Mouse (Mus musculus): ENCODE results near the gene Rsbn1l. TPM values are rescaled to one million over a fixed set of nuclear protein-coding genes. Genes with fewer than 3 reads are reported as not detected.
A peak's percentile ranks its signal among the peaks of the same experiment; 100 is the strongest.

The Rsbn1l gene
- total RNA-seq, 1 experiment from 2014 or later = 46.5 TPM

DNA sequence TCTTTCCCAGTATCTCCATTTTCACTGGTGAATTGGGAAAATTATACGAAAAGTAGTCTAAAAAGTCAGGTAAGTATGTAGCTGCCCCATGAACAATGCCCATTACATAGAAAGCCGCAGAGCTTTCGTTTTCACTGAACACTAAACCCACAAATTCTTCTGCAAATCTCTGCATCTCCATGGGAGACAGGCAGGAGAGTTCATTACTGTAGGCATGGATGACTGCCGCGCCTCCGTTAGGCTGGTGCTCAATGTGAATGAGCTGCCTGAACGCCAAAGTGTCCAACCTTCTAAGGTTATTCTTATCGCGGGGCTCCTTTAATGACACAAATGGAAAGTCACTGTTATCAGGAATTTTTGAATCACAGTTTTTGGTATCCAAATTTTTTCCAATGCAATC lies 36.6 kb downstream of the Rsbn1l start:
- ATAC-seq (replicated peaks; ENCODE audit: insufficient number of reproducible peaks, low FRiP score, low TSS enrichment, poor library complexity, severe bottlenecking) = no peak

- ATAC-seq (replicated peaks; ENCODE audit: insufficient number of reproducible peaks, low FRiP score, low TSS enrichment, poor library complexity, severe bottlenecking) = no peak
Observed at GRCm38 (mm10) chr5:20918967-20919366, 37.2 kb downstream of the Rsbn1l start.

GRCm38 (mm10) chr5:20913372-20914275 lies 42.6 kb downstream of the Rsbn1l start:
- peak; percentile 80 for ATAC-seq (replicated peaks; ENCODE audit: insufficient number of reproducible peaks, low FRiP score, low TSS enrichment, poor library complexity, severe bottlenecking)

DNA sequence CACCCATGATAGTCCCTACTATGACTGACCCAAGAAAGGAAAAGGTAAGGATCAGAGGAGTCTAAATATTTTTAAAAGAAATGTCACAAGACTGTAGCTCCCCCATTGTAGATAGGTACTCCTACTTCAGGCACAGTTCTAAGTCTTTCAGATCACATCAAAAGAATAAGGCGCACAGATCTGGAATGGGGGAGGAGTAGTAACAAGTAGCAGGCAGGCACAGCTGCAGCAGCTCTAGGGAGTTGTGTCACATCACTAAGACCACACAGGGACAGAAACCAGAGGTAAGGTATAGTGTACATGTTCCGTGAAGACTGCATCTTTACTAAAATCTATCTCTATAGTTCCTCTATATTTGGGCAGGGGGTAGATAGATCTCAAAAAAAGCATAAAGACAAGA lies 44.5 kb downstream of the Rsbn1l start:
- no peak for ATAC-seq (replicated peaks; ENCODE audit: insufficient number of reproducible peaks, low FRiP score, low TSS enrichment, poor library complexity, severe bottlenecking)

GRCm38 (mm10) chr5:20906191-20906590 lies 50.0 kb downstream of the Rsbn1l start:
- ATAC-seq (replicated peaks; ENCODE audit: insufficient number of reproducible peaks, low FRiP score, low TSS enrichment, poor library complexity, severe bottlenecking) = no peak

GRCm38 (mm10) chr5:20905437-20905836 lies 50.8 kb downstream of the Rsbn1l start:
- ATAC-seq (replicated peaks; ENCODE audit: insufficient number of reproducible peaks, low FRiP score, low TSS enrichment, poor library complexity, severe bottlenecking) = no peak

GRCm38 (mm10) chr5:20904647-20905046 lies 51.6 kb downstream of the Rsbn1l start:
- no peak for ATAC-seq (replicated peaks; ENCODE audit: insufficient number of reproducible peaks, low FRiP score, low TSS enrichment, poor library complexity, severe bottlenecking)

DNA sequence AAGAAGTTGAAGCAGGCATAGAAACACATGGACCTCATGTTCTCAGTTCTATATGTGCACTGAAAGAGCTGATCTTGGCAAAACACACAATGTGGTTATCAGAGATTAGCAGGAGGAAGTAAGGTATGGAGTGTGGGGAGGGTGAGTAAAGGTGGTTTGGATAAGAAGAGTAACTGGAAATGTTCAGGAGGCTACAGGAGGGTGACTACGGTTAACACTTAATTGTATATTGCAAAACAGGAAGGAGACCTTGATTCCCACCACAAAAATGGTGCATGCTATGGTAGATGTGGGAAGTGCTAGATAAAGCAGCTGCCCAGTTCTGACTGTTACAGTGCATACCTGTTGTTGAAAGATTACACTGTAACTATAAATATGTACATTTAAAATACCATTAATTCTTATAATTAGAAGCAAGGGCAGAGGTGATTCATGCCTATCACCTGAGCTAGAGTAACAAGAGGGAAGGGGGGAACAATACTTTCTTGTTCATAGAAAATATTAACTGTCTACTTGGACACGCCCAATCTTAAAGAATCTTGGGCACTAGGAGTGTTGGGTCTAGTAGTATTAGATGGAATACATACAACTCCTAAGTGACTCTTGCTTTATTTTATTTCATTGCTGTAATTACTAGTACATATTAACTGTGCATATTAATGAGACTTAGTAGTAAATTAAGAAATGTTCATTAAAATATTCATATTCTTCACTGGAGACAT lies 58.6 kb downstream of the Rsbn1l start:
- no peak for ATAC-seq (replicated peaks; ENCODE audit: insufficient number of reproducible peaks, low FRiP score, low TSS enrichment, poor library complexity, severe bottlenecking)

DNA sequence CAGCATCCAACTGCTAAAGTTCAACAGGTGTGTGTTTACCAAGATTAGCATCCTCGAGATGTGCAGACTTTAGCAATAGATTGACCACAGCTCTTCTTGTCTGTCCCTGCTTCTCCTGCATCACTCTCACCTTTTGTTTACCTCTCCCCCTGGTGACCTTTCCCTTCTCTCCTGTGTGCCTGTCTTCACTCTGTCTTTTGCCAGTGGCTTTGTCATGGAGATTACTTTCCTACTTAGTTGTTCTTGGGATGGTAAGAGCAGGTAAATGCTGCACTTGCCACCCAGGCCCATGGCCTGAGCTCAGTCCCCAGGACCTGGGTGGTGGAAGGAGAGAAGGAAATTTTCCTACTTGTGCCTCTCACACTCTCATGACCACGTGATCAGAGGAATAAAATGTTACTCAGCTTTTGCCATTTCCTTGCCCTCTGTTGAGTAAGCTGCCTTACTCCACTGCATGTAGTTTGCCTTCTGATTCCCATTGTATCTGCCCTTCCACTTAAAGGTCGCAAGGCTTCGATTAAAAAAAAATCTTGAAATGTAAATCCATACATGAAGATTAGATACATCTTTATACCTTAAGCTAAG lies 72.1 kb downstream of the Rsbn1l start:
- no peak for ATAC-seq (replicated peaks; ENCODE audit: insufficient number of reproducible peaks, low FRiP score, low TSS enrichment, poor library complexity, severe bottlenecking)

- ATAC-seq (replicated peaks; ENCODE audit: insufficient number of reproducible peaks, low FRiP score, low TSS enrichment, poor library complexity, severe bottlenecking) = peak; percentile 90
Observed at GRCm38 (mm10) chr5:20881915-20882800, 74.0 kb downstream of the Rsbn1l start, which contains the start of the genes Phtf2 and Tmem60. Gene Phtf2, minus strand, starts transcription at chr5:20882124. Gene Tmem60, plus strand, starts transcription at chr5:20882191.

GRCm38 (mm10) chr5:20880797-20881775 lies 75.1 kb downstream of the Rsbn1l start:
- ATAC-seq (replicated peaks; ENCODE audit: insufficient number of reproducible peaks, low FRiP score, low TSS enrichment, poor library complexity, severe bottlenecking) = 0 out of 2 replicates have a peak, but pooled peaks have one; percentile 14

- ATAC-seq (replicated peaks; ENCODE audit: insufficient number of reproducible peaks, low FRiP score, low TSS enrichment, poor library complexity, severe bottlenecking) = no peak
Observed at GRCm38 (mm10) chr5:20880386-20880785, 75.8 kb downstream of the Rsbn1l start.

GRCm38 (mm10) chr5:20876934-20877426 lies 79.2 kb downstream of the Rsbn1l start:
- no peak for ATAC-seq (replicated peaks; ENCODE audit: insufficient number of reproducible peaks, low FRiP score, low TSS enrichment, poor library complexity, severe bottlenecking)

DNA sequence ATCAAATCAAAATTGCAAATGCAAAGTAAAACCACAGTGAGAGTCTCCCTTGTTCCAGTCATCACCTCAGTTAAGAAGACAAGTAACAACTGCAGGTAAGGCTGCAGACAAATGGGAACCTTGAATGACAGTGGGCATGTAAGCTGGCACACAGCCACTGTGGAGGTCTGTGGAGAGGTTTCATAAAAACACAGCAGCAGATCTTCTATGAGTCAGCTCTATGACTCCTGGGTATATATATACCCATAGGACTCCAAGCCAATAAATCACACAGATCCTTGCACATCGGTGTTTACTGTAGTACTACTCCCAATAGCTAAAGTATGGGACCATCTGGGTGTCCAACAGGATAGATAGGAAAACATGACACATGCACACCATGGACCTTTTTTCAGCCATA lies 83.1 kb downstream of the Rsbn1l start:
- no peak; the same call in 1 of the 2 replicates for ATAC-seq (replicated peaks; ENCODE audit: insufficient number of reproducible peaks, low FRiP score, low TSS enrichment, poor library complexity, severe bottlenecking)

GRCm38 (mm10) chr5:20865193-20865755 lies 90.9 kb downstream of the Rsbn1l start:
- no peak for ATAC-seq (replicated peaks; ENCODE audit: insufficient number of reproducible peaks, low FRiP score, low TSS enrichment, poor library complexity, severe bottlenecking)

DNA sequence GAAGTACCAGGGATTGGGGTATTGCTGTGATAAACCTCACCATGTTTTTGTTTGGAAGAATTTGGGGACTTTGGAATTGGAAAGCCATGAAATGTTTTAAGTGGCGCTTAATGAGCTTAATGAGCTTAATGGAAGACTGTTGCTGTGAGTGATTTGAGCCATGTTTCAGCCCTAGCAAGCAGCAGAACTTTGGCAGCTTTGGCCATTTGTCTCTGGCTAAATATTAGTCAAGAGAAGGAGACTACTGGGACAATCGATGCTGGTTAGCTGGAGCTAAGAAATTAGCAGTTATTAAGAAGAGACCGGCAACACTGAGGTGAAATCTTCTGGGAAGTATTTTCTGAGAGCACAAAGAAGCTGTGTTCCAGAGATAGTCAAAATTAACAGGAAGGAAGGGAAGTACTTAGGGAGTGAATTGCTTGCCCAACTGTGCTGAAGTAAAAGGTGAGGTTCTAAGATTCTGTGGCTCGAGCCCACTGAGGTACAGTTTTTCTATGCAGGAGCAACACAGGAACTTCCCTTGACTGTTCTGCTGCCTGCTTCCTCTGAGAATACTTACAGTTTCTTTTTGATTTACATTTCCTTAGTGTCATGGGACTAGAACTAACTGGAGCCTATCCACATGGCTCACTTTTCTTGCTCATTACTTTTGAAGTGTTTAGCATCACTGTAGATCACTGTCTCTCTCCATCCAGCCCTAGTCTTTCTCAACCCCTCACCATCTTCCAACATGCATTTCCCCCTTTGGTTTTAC lies 91.8 kb downstream of the Rsbn1l start:
- no peak for ATAC-seq (replicated peaks; ENCODE audit: insufficient number of reproducible peaks, low FRiP score, low TSS enrichment, poor library complexity, severe bottlenecking)

All from monocyte, adult 5-6 weeks (primary cell).